13 mouse cellular contexts compared by ENCODE assay signal in genomic region chr1:186460742-186461141, GRCm38 (mm10).
DNase-seq lines count a peak whose midpoint lies in the region; ATAC-seq lines count a peak whose summit lies in the region.
"Had no signal": no experiment of that assay in that cellular context is flagged by ENCODE, and none has a peak within 500 bp of the region (broad histone marks: within the 10 kb centered on the region; RNA-seq: fewer than 3 reads in every experiment).

No protein-coding gene starts in this region.

- no peak for ATAC-seq in heart, embryonic 11.5 days (replicated peaks; ENCODE audit: insufficient number of reproducible peaks, low FRiP score, low TSS enrichment)
- no peak for ATAC-seq in granulocyte monocyte progenitor cell, adult 5-6 weeks (replicated peaks; ENCODE audit: poor library complexity, severe bottlenecking)
- no peak for ATAC-seq in forebrain, embryonic 13.5 days
- ATAC-seq: midbrain, embryonic 13.5 days had no signal

- no peak overlapping the region for H3K27ac ChIP-seq in heart, embryonic 11.5 days (ENCODE audit: low read depth, low read length)
- H3K27ac ChIP-seq in forebrain, embryonic 13.5 days, result no peak overlapping the region
- H3K27ac ChIP-seq: hindbrain, embryonic 13.5 days; left cerebral cortex, adult 2 months; liver, embryonic 14.5 days; midbrain, embryonic 13.5 days; neural tube, embryonic 13.5 days had no signal

- H3K4me3 ChIP-seq in heart, embryonic 11.5 days (ENCODE audit: low read depth, low read length), result no peak overlapping the region
- H3K4me3 ChIP-seq in forebrain, embryonic 13.5 days, result no peak overlapping the region
- H3K4me3 ChIP-seq: hindbrain, embryonic 13.5 days; left cerebral cortex, adult 2 months; midbrain, embryonic 13.5 days; neural tube, embryonic 13.5 days had no signal

- H3K36me3 ChIP-seq in heart, embryonic 11.5 days (ENCODE audit: control insufficient read depth, insufficient read depth, low read length), result no peaks in the 10 kb centered on the region
- no peaks in the 10 kb centered on the region for H3K36me3 ChIP-seq in forebrain, embryonic 13.5 days (ENCODE audit: poor library complexity, severe bottlenecking)
- H3K36me3 ChIP-seq: hindbrain, embryonic 13.5 days; midbrain, embryonic 13.5 days; neural tube, embryonic 13.5 days had no signal

- intact Hi-C loops in heart, postnatal 25 days (cut with DNase I), result no loop called here

- H3K27me3 ChIP-seq in heart, embryonic 11.5 days (ENCODE audit: control insufficient read depth, insufficient read depth, low read length), result no peaks in the 10 kb centered on the region
- H3K27me3 ChIP-seq in forebrain, embryonic 13.5 days, result no peaks in the 10 kb centered on the region
- H3K27me3 ChIP-seq: hindbrain, embryonic 13.5 days; midbrain, embryonic 13.5 days; neural tube, embryonic 13.5 days had no signal

- H3K4me2 ChIP-seq in heart, embryonic 11.5 days, result no peak overlapping the region
- H3K4me2 ChIP-seq in forebrain, embryonic 13.5 days, result no peak overlapping the region
- H3K4me2 ChIP-seq: hindbrain, embryonic 13.5 days; midbrain, embryonic 13.5 days; neural tube, embryonic 13.5 days had no signal

- peak; percentile 47 to 51 for DNase-seq in heart, adult 18-20 months
- peak; percentile 40 for DNase-seq in NIH3T3 (ENCODE audit: low read depth)
- peak; percentile 30 for DNase-seq in brain, adult 2 months (ENCODE audit: low read depth, low spot score)
- DNase-seq in heart, postnatal 25 days (ENCODE audit: low spot score), result peak; percentile 7
- DNase-seq: right cerebral cortex, postnatal 4 days had no signal

- 0 out of 2 replicates have a peak, but pooled peaks cover 3% of the 10 kb centered on the region for H3K9me3 ChIP-seq in heart, embryonic 11.5 days (replicated peaks; ENCODE audit: control insufficient read depth, low read length)
- peaks cover 3% of the 10 kb centered on the region; the same call in 1 of the 2 replicates for H3K9me3 ChIP-seq in forebrain, embryonic 13.5 days (replicated peaks)
- H3K9me3 ChIP-seq: hindbrain, embryonic 13.5 days; midbrain, embryonic 13.5 days; neural tube, embryonic 13.5 days had no signal

- 69% methylated on average over 10 of the region's 10 CpGs for WGBS in heart, embryonic 11.5 days (ENCODE audit: insufficient replicate concordance)
- WGBS in forebrain, embryonic 13.5 days, result 89% methylated on average over 10 of the region's 10 CpGs

- H3K4me1 ChIP-seq in heart, embryonic 11.5 days (ENCODE audit: control insufficient read depth, insufficient read depth, low read length), result no peaks in the 10 kb centered on the region
- no peaks in the 10 kb centered on the region for H3K4me1 ChIP-seq in forebrain, embryonic 13.5 days
- H3K4me1 ChIP-seq: hindbrain, embryonic 13.5 days; midbrain, embryonic 13.5 days; neural tube, embryonic 13.5 days had no signal

- no peak overlapping the region for H3K9ac ChIP-seq in heart, embryonic 11.5 days (ENCODE audit: low read depth, low read length)
- no peak overlapping the region for H3K9ac ChIP-seq in forebrain, embryonic 13.5 days
- H3K9ac ChIP-seq: hindbrain, embryonic 13.5 days; liver, embryonic 14.5 days; midbrain, embryonic 13.5 days; neural tube, embryonic 13.5 days had no signal
